Mouse (Mus musculus): ENCODE data around the gene Rlbp1.

DNA sequence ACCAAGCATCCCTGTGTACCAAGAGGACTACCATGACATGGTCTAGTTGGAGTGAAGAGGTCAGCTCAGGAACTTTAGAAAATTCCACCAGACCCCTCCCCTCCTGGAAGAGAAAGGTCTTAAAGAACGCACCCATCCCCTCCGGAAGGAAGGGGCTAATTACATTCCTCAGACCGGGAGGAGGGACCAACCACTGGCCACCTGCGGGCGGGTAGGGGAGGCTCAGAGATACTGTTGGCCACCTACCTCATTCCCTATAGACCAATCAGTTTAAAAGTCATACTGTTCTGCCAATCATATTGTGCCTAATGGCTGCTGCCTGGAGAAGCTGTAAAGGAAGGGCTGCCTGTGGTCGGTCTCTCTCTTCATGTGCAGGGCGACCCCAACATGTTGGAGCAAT lies 1.1 kb upstream of the Rlbp1 start:
- no peak for TF ChIP-seq CTCF (IDR thresholded peaks at IDR 0.05)
- TF ChIP-seq EP300 (IDR thresholded peaks at IDR 0.05), result no peak
